Mouse (Mus musculus) splenic B cell, adult 2 months (primary cell): ENCODE data around the gene Pla2g3.

Experiments
- DNase-seq: peaks from one replicate; pipeline ENCODE4 v3.0.0-alpha.2; 2011; ENCODE audit warnings: low read depth, low spot score
- H3K27me3 ChIP-seq: 2 replicates; pipeline ENCODE4 v1.6.1; 2012; ENCODE audit warnings: mild to moderate bottlenecking, low read length, moderate library complexity, mixed read lengths; ENCODE audit not compliant: control insufficient read depth, poor library complexity, insufficient read depth, severe bottlenecking
- H3K36me3 ChIP-seq: 2 replicates; pipeline ENCODE4 v1.6.1; 2012; ENCODE audit warnings: mild to moderate bottlenecking, low read length, moderate library complexity, mixed read lengths; ENCODE audit not compliant: control insufficient read depth, poor library complexity, insufficient read depth, severe bottlenecking

Gene Pla2g3

DNA sequence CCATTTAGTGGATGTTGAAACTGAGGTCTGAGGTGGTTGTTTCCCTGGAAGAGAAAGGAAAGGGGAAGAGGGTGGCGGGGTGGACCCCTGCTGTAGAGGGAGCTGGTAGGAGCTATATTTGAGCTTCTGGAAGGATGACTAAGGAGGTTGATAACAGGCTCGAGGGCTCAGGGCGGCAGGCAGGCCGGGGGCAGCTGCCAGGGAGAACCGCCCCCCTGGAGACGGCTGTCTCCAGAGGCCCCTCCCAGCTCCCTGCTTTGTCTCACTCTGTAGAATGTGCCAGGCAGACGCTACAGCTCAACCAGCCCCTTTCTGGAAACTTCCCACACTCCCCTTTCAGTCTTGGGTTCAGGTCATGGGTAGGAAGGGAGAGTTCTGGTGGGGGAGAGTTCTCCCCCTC lies 20.1 kb downstream of the Pla2g3 start:
- Histone ChIP-seq H3K36me3 (no peaks in the 10 kb centered on the region), H3K27me3 (no peaks in the 10 kb centered on the region)
- no peak for DNase-seq

DNA sequence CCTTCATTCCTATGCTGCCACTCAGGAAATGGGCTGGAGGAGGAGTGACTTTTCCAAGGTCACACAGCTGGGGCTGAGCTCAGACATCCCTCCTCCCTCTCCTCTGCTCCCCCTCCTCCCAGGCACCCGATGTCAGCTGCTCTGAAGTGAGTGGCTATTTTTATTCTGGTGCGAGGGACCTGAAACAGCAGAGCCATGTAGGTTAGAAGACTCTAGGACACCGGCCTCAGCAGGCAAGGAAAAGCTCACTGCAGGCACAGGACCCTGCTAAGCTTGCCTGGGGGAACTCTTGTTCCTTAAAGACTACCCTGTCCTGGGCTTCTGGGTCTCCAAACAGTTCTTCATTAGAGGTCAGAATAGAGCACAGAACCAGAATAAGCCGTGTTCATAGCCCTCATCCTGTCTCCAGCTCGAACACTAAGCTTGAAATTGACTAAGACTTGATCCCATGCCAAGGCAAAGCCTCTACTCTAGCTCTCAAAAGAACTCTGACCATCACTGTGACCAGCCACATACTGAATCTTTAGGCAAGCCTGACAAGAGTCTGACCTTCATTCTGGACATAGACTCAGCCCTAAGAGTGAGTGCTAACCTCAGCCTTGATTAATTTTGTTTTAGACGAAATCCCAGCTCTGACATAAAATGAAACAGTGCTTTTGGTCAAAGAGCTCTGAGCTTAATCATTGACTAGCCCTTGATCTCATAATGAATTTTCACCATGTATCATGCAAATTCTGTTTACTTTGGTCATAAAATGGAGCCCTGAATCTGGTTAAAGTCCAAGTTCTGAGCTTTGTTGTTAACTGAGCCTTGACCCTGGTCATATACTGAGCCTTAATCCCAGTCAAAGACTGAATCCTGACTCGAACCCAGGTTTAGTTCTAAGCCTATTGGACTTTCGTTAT lies 21.3 kb downstream of the Pla2g3 start:
- Histone ChIP-seq H3K36me3 (no peaks in the 10 kb centered on the region), H3K27me3 (no peaks in the 10 kb centered on the region)
- DNase-seq = no peak

DNA sequence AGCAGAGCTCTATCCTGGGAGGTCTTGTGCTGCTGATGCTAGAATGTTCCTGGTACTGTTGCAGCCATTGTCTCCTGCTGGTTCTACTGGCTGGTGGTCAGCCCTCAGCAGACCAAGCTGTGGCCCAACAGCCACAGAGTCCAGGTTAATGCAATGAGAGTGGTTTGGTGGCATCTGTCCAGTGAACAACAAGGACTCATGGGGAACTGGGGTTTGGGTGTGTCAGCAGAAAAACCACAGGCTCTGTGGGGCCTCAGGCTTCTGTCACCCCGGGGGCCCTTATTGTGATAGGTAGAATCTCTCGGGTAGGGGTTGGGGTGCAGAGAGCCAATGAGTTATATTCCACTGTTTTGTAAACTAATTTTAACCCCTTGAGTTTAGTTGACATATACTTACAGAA lies 22.2 kb downstream of the Pla2g3 start:
- Histone ChIP-seq H3K27me3 (no peaks in the 10 kb centered on the region), H3K36me3 (no peaks in the 10 kb centered on the region)
- no peak for DNase-seq

DNA sequence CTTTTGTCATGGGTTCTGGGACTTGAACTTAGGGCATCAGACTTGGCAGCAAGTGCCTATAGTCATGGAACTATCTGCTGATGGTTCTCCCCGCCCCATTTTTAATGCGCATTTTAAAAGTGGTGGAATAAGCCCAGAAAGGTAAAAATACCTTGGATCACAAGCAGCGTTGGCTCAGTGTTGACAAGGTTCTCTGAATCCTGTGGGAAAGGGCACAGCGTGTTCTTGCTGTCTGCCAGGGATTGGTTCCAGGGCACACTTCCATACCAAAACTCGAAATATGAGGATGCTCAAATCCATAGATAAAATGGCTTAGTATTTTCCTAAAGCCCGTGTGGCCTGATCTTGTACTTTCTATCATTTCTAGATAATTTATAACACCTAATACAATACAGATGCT lies 25.2 kb downstream of the Pla2g3 start:
- no peak for DNase-seq
- Histone ChIP-seq H3K36me3 (no peaks in the 10 kb centered on the region), H3K27me3 (no peaks in the 10 kb centered on the region)

DNA sequence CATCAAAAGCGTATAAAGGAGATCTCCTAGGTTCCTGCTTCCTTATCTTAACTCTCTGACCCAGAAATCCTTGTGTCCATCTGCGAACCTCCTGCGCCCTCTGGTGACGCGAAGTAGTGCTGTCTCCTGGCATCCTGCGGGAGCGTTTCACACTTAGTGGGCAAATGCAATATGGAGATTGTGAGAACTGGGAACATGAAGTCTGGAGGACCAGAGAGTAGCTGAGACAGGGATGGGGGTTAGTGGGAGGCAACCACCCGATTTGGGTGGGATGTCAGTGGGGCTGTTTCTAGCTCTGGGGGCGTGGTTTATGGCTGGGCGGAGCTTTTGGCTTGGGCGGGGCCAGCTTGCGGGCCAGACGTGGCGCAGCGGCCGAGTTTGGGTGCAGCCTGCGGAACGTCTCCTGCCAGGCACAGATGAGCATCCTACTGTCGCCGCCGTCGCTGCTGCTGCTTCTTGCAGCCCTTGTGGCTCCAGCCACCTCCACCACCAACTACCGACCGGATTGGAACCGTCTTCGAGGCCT lies 26.5 kb downstream of the Pla2g3 start, which contains the start of gene Selenom:
TSS of gene Selenom (plus strand) at position 156 of the 526 bp plus-strand sequence.
- Histone ChIP-seq H3K27me3 (no peaks in the 10 kb centered on the region), H3K36me3 (no peaks in the 10 kb centered on the region)
- peak; percentile 75 for DNase-seq

DNA sequence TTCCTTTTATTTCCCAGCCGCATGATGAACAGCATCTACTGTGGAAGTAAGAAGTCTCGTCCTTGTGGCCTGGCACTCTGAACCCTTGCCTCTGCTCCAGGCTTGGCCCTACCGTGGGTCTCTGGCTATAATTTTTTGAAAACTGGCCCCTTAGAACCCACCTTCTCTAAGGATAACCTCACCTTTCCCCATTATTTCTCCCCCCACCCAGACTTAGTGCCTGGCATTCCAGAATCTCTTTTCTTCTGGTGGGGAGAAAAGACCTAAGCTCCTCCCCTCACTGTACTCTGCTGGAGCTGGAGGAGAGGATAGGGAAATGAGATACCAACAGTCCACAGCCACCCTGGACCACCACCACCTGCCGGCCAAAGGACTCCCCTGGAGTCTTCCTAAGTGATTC lies 27.1 kb downstream of the Pla2g3 start:
- Histone ChIP-seq H3K27me3 (no peaks in the 10 kb centered on the region), H3K36me3 (no peaks in the 10 kb centered on the region)
- DNase-seq = no peak

DNA sequence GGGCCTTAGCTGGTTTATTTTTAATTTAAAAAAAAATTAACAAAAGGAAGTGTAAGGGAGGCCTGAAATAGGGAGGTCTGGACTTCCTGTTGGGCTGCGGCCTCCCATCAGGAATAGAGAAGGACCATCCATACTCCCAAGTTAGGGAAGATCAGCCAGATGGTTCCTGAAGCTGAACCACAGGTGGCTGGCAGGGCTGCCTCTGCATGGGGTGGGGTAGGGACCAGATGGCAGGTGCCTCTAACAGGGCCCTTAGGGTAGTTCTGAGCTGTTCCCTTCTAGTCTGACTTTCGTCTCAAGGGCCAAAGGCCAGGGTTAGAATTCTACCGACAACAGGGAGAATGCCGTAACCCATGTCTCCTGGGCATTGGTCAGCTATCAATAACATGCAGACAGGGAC lies 27.6 kb downstream of the Pla2g3 start:
- Histone ChIP-seq H3K36me3 (no peaks in the 10 kb centered on the region), H3K27me3 (no peaks in the 10 kb centered on the region)
- DNase-seq = no peak

DNA sequence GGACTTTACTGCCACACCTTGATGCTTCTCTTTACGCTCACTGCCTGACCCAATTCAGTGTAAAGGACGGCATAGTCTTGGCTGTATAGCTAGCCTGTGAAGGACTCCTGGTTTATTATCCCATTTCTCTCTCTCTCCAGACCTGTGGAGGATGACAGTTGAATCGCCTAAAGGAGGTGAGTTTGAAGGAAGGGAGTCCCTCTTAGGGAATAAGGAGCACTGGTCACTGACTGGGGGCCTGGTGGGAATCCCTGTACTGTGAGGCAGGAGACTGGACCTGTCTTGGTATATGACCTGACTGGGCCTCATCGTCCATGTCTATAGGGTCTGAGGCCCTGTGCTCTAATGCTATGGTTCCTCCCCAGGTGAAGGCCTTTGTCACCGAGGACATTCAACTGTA lies 28.0 kb downstream of the Pla2g3 start:
- Histone ChIP-seq H3K36me3 (no peaks in the 10 kb centered on the region), H3K27me3 (no peaks in the 10 kb centered on the region)
- DNase-seq = no peak

DNA sequence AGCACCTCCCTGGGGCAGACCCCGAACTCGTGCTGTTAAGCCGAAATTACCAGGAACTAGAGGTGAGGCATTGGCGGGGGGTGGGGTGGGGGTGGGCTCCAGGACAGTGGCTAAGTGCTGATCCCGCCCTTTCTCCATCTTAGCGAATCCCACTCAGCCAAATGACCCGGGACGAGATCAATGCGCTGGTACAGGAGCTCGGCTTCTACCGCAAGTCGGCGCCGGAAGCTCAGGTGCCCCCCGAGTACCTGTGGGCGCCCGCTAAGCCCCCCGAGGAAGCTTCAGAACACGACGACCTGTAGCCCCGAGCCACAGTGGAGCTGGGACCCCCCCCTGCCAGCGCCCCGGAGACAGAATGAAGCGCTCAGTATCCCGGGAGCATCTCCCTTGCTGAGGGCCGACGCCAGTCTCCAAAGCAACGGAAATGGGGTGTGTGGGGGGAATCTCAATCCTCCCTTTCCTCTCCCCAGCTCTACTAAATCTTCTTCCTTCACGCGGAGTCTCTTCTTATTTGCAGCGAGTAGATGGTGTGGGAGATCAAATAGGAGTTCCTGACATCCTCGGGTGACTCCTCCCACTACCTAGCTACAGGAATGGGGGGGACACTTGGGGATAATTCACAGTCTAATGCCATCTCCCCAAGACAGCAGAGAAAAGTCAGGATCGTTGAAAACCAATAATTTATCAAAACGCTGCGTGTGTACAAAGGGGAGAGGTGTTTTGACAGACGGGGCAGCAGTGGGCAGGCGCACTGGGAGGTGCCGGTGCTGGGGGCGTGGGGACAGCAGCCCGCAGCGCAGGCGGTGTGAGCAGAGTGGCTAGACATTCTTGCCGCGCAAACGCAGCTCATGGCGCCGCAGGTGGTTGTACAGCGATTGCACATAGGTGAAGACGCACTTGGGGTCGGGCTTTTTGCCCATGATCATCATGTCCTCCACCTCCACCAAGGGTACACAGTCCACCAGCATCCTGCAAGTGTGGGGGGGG lies 29.1 kb downstream of the Pla2g3 start:
- H3K36me3 ChIP-seq = no peaks in the 10 kb centered on the region
- DNase-seq = peak; percentile 35
- no peaks in the 10 kb centered on the region for H3K27me3 ChIP-seq

DNA sequence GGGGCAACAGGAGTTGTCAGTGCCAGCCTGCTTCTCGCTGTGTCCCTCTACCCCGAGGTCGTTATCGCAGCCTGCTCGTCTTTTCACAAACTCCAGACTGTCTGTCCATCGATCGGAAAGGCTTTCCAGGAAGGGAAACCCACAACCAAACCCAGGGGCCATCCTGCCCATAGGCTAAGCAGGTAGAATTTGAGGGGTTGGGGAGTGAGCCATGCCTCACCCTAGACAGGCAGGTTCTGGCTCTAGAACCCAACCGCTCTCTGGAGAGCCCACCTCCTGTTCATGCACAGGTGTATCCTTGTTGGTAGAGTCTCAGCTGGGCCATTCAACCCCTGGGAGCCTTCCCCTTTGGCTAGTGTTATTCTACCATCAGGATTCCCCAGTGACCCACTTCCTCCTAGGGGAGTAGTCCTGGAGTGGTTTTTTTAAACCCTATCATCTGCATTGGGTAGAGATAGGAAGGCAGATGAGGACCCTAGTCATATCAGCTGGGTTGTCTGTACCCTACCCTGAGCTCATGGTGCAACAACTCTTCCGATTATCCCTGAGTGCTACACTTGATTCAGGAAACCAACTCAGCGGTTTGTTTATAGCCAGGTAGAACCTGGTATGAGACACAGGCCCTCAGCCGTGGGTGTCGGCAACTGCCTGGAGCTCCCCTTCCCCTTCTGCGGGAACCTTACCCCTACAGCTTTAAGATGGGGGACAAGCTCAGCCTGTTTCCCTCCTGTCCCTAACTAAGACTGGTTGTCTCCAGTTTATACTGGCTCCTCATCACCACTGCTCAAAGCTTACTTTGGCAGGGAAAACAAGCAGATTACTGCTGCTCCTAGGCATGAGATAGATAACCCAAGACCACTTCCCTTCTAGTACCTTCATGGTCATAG lies 30.0 kb downstream of the Pla2g3 start:
- H3K36me3 ChIP-seq = no peaks in the 10 kb centered on the region
- H3K27me3 ChIP-seq = no peaks in the 10 kb centered on the region
- DNase-seq = no peak

DNA sequence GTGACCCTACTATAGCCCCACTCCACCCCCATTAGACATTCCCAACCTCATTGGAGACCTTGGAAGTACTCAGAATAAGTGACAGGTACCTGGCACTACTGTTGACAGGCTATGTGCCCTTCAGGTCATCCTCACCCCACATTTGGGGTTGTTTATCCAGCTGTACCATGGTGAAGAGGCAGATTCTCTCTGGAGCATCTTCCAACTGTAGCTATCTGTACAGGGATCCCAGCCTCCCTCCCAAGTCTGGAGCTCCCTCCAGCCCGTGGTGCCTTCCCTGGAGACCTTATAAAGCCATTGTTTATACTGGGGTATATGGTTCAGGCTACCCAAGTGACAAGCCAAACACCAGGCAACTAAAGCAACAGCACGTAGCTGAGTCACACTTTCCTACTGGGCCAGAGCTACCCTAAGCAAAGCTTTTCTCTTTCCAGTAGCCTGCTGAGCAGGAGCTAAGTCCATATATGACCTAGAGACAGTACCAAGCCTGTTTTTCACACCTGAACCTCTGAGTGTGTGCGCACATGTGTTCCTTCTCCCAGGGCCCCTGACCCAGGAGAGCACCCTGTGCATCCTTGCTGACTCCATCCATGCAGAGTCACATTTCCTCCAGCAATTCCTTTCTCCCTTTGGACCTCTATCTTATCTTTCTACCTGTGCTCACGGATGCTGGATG lies 31.1 kb downstream of the Pla2g3 start:
- no peak for DNase-seq

DNA sequence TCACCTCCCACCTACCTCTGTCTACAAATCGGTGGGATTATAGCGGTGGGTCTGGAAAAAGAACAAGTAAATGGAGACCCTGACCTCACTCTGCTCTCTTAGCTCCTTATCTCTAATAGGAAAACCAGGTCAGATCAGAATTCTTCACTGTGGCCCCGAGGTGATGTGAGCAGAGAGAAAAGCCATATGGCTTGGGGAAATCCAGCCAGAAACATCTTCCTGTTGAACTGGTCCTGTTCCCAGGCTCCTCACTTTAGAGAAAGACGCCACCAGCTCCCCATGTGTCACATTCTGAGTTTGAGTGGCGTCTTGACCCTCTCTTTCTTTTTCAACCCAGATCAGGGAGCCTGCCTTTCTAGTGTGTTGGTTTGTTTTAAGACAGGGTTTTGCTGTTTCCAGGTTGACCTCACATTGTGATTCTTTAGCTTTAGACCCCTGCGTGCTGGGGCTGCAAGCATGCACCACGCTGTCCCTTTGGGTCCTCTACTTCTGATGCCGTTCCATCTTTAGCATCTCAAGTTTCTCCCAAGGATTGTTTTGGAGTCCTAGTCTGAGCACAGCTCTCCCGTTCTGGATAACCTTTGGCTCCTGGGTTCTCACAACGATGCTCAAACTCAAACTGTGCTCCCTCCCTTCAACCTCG lies 31.8 kb downstream of the Pla2g3 start:
- H3K27me3 ChIP-seq = no peaks in the 10 kb centered on the region
- DNase-seq = no peak
- no peaks in the 10 kb centered on the region for H3K36me3 ChIP-seq

More for the DNA sequence above, 31.1 kb downstream of the Pla2g3 start:
- no peaks in the 10 kb centered on the region for H3K36me3 ChIP-seq
- no peaks in the 10 kb centered on the region for H3K27me3 ChIP-seq

DNA sequence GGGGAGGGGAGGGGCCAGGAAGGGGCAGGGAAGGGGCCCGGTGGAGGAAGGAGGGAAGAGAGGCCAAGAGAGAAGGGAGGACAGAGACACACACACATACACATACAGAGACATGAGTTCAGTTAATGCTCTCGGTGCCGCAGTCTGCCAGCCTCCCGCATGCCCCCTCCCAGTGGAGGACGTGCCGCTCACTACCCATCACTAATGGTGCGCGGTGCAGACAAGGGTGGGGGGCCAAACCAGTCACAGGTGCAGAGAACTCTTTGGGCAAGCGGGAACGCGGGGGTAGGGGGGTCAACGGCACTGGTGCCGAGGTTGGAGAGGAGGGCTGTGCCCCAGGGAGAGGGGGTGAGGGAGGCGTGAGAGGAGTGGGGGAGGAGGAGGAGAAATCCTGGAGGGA lies 32.8 kb downstream of the Pla2g3 start:
- Histone ChIP-seq H3K27me3 (no peaks in the 10 kb centered on the region), H3K36me3 (no peaks in the 10 kb centered on the region)
- no peak for DNase-seq
